Mouse (Mus musculus): ENCODE measurements around the gene Trio. TPM values are rescaled to one million over a fixed set of nuclear protein-coding genes. Genes with fewer than 3 reads are reported as not detected.

Trio gene
- total RNA-seq, 2 experiments from 2014 or later, result 26.4 to 32.8 TPM

- no peak for DNase-seq
- intact Hi-C loops (cut with DNase I), result no loop called here
Observed at GRCm38 (mm10) chr15:27898795-27899406, 126.7 kb downstream of the Trio start.

- no peak for DNase-seq
- intact Hi-C loops (cut with DNase I), result no loop called here
Observed at GRCm38 (mm10) chr15:27894112-27894511, 131.5 kb downstream of the Trio start.

- no peak for DNase-seq
- intact Hi-C loops (cut with DNase I), result no loop called here
Observed at GRCm38 (mm10) chr15:27892029-27892428, 133.6 kb downstream of the Trio start.

- no peak for DNase-seq
- intact Hi-C loops (cut with DNase I), result no loop called here
Observed at GRCm38 (mm10) chr15:27890666-27891065, 135.0 kb downstream of the Trio start.

GRCm38 (mm10) chr15:27888153-27888552 is 137.5 kb downstream of the Trio start:
- intact Hi-C loops (cut with DNase I), result no loop called here

GRCm38 (mm10) chr15:27886992-27887391 is 138.7 kb downstream of the Trio start:
- intact Hi-C loops (cut with DNase I), result no loop called here
- no peak for DNase-seq

More at GRCm38 (mm10) chr15:27888153-27888552, 137.5 kb downstream of the Trio start:
- no peak for DNase-seq

- peak; percentile 52 to 63 for DNase-seq
- intact Hi-C loops (cut with DNase I), result no loop called here
Observed at GRCm38 (mm10) chr15:27884347-27885250, 141.0 kb downstream of the Trio start.

GRCm38 (mm10) chr15:27883881-27884280 is 141.8 kb downstream of the Trio start:
- DNase-seq, result no peak
- intact Hi-C loops (cut with DNase I), result no loop called here

- no peak for DNase-seq
- intact Hi-C loops (cut with DNase I), result no loop called here
Observed at GRCm38 (mm10) chr15:27882898-27883297, 142.8 kb downstream of the Trio start.

GRCm38 (mm10) chr15:27877831-27878230 is 147.8 kb downstream of the Trio start:
- intact Hi-C loops (cut with DNase I), result no loop called here
- DNase-seq, result no peak

- no peak for DNase-seq
Observed at GRCm38 (mm10) chr15:27876327-27876726, 149.3 kb downstream of the Trio start.

GRCm38 (mm10) chr15:27875753-27876152 is 149.9 kb downstream of the Trio start:
- no peak for DNase-seq
- intact Hi-C loops (cut with DNase I), result no loop called here

More at GRCm38 (mm10) chr15:27876327-27876726, 149.3 kb downstream of the Trio start:
- intact Hi-C loops (cut with DNase I), result no loop called here

GRCm38 (mm10) chr15:27873747-27874320 is 151.8 kb downstream of the Trio start:
- DNase-seq, result no peak
- intact Hi-C loops (cut with DNase I), result no loop called here

- intact Hi-C loops (cut with DNase I), result no loop called here
- no peak for DNase-seq
Observed at GRCm38 (mm10) chr15:27872286-27872685, 153.4 kb downstream of the Trio start.

- intact Hi-C loops (cut with DNase I), result no loop called here
- no peak for DNase-seq
Observed at GRCm38 (mm10) chr15:27871708-27872107, 153.9 kb downstream of the Trio start.

GRCm38 (mm10) chr15:27871260-27871659 is 154.4 kb downstream of the Trio start:
- DNase-seq, result no peak
- intact Hi-C loops (cut with DNase I), result no loop called here

- intact Hi-C loops (cut with DNase I), result no loop called here
- no peak for DNase-seq
Observed at GRCm38 (mm10) chr15:27869001-27869400, 156.6 kb downstream of the Trio start.

GRCm38 (mm10) chr15:27867831-27868230 is 157.8 kb downstream of the Trio start:
- intact Hi-C loops (cut with DNase I), result no loop called here

GRCm38 (mm10) chr15:27866471-27866870 is 159.2 kb downstream of the Trio start:
- no peak for DNase-seq
- intact Hi-C loops (cut with DNase I), result no loop called here

More at GRCm38 (mm10) chr15:27867831-27868230, 157.8 kb downstream of the Trio start:
- no peak for DNase-seq

- intact Hi-C loops (cut with DNase I), result no loop called here
- peak in 1 of 2 experiments; percentile 11 for DNase-seq
Observed at GRCm38 (mm10) chr15:27866053-27866452, 159.6 kb downstream of the Trio start.

- no peak for DNase-seq
- intact Hi-C loops (cut with DNase I), result no loop called here
Observed at GRCm38 (mm10) chr15:27864397-27864796, 161.3 kb downstream of the Trio start.

Measured in gastrocnemius, postnatal 36 days (tissue).